Mouse (Mus musculus): ENCODE measurements around the gene Tmod1. TPM values are rescaled to one million over a fixed set of nuclear protein-coding genes. Genes with fewer than 3 reads are reported as not detected.
A peak's percentile ranks its signal among the peaks of the same experiment; 100 is the strongest.

Tmod1 gene
- polyA plus RNA-seq, 1 experiment: 36.6 TPM

GRCm38 (mm10) chr4:46039899-46040298 is 1.2 kb downstream of the Tmod1 start:
- Histone ChIP-seq H3K79me2 (ENCODE audit: control insufficient read depth, insufficient read depth) (no peaks in the 10 kb centered on the region), H3ac (ENCODE audit: control insufficient read depth, insufficient read length) (no peak overlapping the region), H3K4me3 (peak overlapping the region; percentile 25), H3K36me3 (ENCODE audit: control insufficient read depth, insufficient read depth) (no peaks in the 10 kb centered on the region), H3K27me3 (ENCODE audit: control insufficient read depth, insufficient read depth, insufficient read length) (no peaks in the 10 kb centered on the region), H3K4me2 (ENCODE audit: low read depth) (peak overlapping the region; percentile 73)
- TF ChIP-seq POLR2AphosphoS2 (IDR thresholded peaks at IDR 0.05; ENCODE audit: insufficient read length, low read depth) (no peak), TCF3 (IDR thresholded peaks at IDR 0.05; ENCODE audit: insufficient read length, low read depth) (no peak), MAX (IDR thresholded peaks at IDR 0.05; ENCODE audit: low read depth) (no peak), MYOG (IDR thresholded peaks at IDR 0.05; ENCODE audit: control insufficient read depth in 1 of 3, insufficient read depth in 1 of 3, insufficient read length in 2 of 3, low read depth in 2 of 3) (peak; percentile 22 to 77 (median 27)), MYOD1 (IDR thresholded peaks at IDR 0.05; ENCODE audit: control insufficient read depth in 1 of 3, insufficient read length in 2 of 3, low read depth in 2 of 3) (peak; percentile 40 to 81 (median 78)), REST (IDR thresholded peaks at IDR 0.05; ENCODE audit: insufficient read depth, insufficient read length) (no peak)

- H3ac ChIP-seq (ENCODE audit: control insufficient read depth, insufficient read length): no peak overlapping the region
- no peaks in the 10 kb centered on the region for H3K36me3 ChIP-seq (ENCODE audit: control insufficient read depth, insufficient read depth)
- peak overlapping the region; percentile 25 for H3K4me3 ChIP-seq
- peak overlapping the region; percentile 73 for H3K4me2 ChIP-seq (ENCODE audit: low read depth)
- TF ChIP-seq POLR2AphosphoS2 (IDR thresholded peaks at IDR 0.05; ENCODE audit: insufficient read length, low read depth) (no peak), MYOD1 (IDR thresholded peaks at IDR 0.05; ENCODE audit: control insufficient read depth in 1 of 3, insufficient read length in 2 of 3, low read depth in 2 of 3) (no peak), MYOG (IDR thresholded peaks at IDR 0.05; ENCODE audit: control insufficient read depth in 1 of 3, insufficient read depth in 1 of 3, insufficient read length in 2 of 3, low read depth in 2 of 3) (no peak), USF1 (IDR thresholded peaks at IDR 0.05; ENCODE audit: low read depth) (no peak), TCF3 (IDR thresholded peaks at IDR 0.05; ENCODE audit: insufficient read length, low read depth) (no peak), MAX (IDR thresholded peaks at IDR 0.05; ENCODE audit: low read depth) (no peak), SRF (IDR thresholded peaks at IDR 0.05; ENCODE audit: control insufficient read depth, insufficient read length, low read depth) (no peak)
- H3K27me3 ChIP-seq (ENCODE audit: control insufficient read depth, insufficient read depth, insufficient read length): no peaks in the 10 kb centered on the region
- no peaks in the 10 kb centered on the region for H3K79me2 ChIP-seq (ENCODE audit: control insufficient read depth, insufficient read depth)
These were observed 2.0 kb downstream of the Tmod1 start for GRCm38 (mm10) chr4:46040594-46041192.

GRCm38 (mm10) chr4:46041761-46042504 is 3.2 kb downstream of the Tmod1 start:
- no peak overlapping the region for H3ac ChIP-seq (ENCODE audit: control insufficient read depth, insufficient read length)
- TF ChIP-seq MYOD1 (IDR thresholded peaks at IDR 0.05; ENCODE audit: control insufficient read depth in 1 of 3, insufficient read length in 2 of 3, low read depth in 2 of 3) (no peak), MYOG (IDR thresholded peaks at IDR 0.05; ENCODE audit: control insufficient read depth in 1 of 3, insufficient read depth in 1 of 3, insufficient read length in 2 of 3, low read depth in 2 of 3) (no peak), POLR2A (IDR thresholded peaks at IDR 0.05; ENCODE audit: insufficient read length, low read depth) (no peak), MAX (IDR thresholded peaks at IDR 0.05; ENCODE audit: low read depth) (no peak), SRF (IDR thresholded peaks at IDR 0.05; ENCODE audit: control insufficient read depth, insufficient read length, low read depth) (no peak), CEBPB (IDR thresholded peaks at IDR 0.05; ENCODE audit: insufficient read depth, poor library complexity, severe bottlenecking) (no peak), TCF12 (IDR thresholded peaks at IDR 0.05; ENCODE audit: insufficient read depth, poor library complexity, severe bottlenecking) (no peak), TCF3 (IDR thresholded peaks at IDR 0.05; ENCODE audit: insufficient read length, low read depth) (no peak), USF1 (IDR thresholded peaks at IDR 0.05; ENCODE audit: low read depth) (no peak), POLR2AphosphoS2 (IDR thresholded peaks at IDR 0.05; ENCODE audit: insufficient read length, low read depth) (no peak), REST (IDR thresholded peaks at IDR 0.05; ENCODE audit: insufficient read depth, insufficient read length) (no peak), E2F4 (IDR thresholded peaks at IDR 0.05; ENCODE audit: insufficient read depth) (no peak)
- no peaks in the 10 kb centered on the region for H3K36me3 ChIP-seq (ENCODE audit: control insufficient read depth, insufficient read depth)
- H3K4me2 ChIP-seq (ENCODE audit: low read depth): peak overlapping the region; percentile 73
- H3K79me2 ChIP-seq (ENCODE audit: control insufficient read depth, insufficient read depth): no peaks in the 10 kb centered on the region
- H3K4me3 ChIP-seq: no peak overlapping the region
- H3K27me3 ChIP-seq (ENCODE audit: control insufficient read depth, insufficient read depth, insufficient read length): no peaks in the 10 kb centered on the region

- H3K79me2 ChIP-seq (ENCODE audit: control insufficient read depth, insufficient read depth): no peaks in the 10 kb centered on the region
- peak in 1 of 3 experiments; percentile 47 for TF ChIP-seq MYOD1 (IDR thresholded peaks at IDR 0.05; ENCODE audit: control insufficient read depth in 1 of 3, insufficient read length in 2 of 3, low read depth in 2 of 3)
- peak in 1 of 3 experiments; percentile 46 for TF ChIP-seq MYOG (IDR thresholded peaks at IDR 0.05; ENCODE audit: control insufficient read depth in 1 of 3, insufficient read depth in 1 of 3, insufficient read length in 2 of 3, low read depth in 2 of 3)
- TF ChIP-seq TCF3 (IDR thresholded peaks at IDR 0.05; ENCODE audit: insufficient read length, low read depth): no peak
- no peak overlapping the region for H3ac ChIP-seq (ENCODE audit: control insufficient read depth, insufficient read length)
- no peak overlapping the region for H3K4me3 ChIP-seq
- H3K4me2 ChIP-seq (ENCODE audit: low read depth): no peak overlapping the region
- no peaks in the 10 kb centered on the region for H3K27me3 ChIP-seq (ENCODE audit: control insufficient read depth, insufficient read depth, insufficient read length)
- no peaks in the 10 kb centered on the region for H3K36me3 ChIP-seq (ENCODE audit: control insufficient read depth, insufficient read depth)
These were observed 3.7 kb downstream of the Tmod1 start for GRCm38 (mm10) chr4:46042505-46042850.

- no peaks in the 10 kb centered on the region for H3K36me3 ChIP-seq (ENCODE audit: control insufficient read depth, insufficient read depth)
- no peak overlapping the region for H3K4me3 ChIP-seq
- H3ac ChIP-seq (ENCODE audit: control insufficient read depth, insufficient read length): no peak overlapping the region
- H3K79me2 ChIP-seq (ENCODE audit: control insufficient read depth, insufficient read depth): no peaks in the 10 kb centered on the region
- peak overlapping the region; percentile 38 for H3K4me2 ChIP-seq (ENCODE audit: low read depth)
- H3K27me3 ChIP-seq (ENCODE audit: control insufficient read depth, insufficient read depth, insufficient read length): no peaks in the 10 kb centered on the region
- TF ChIP-seq E2F4 (IDR thresholded peaks at IDR 0.05; ENCODE audit: insufficient read depth) (no peak), POLR2A (IDR thresholded peaks at IDR 0.05; ENCODE audit: insufficient read length, low read depth) (no peak), SRF (IDR thresholded peaks at IDR 0.05; ENCODE audit: control insufficient read depth, insufficient read length, low read depth) (no peak), REST (IDR thresholded peaks at IDR 0.05; ENCODE audit: insufficient read depth, insufficient read length) (no peak), MYOG (IDR thresholded peaks at IDR 0.05; ENCODE audit: control insufficient read depth in 1 of 3, insufficient read depth in 1 of 3, insufficient read length in 2 of 3, low read depth in 2 of 3) (peak in 1 of 3 experiments; percentile 51), TCF3 (IDR thresholded peaks at IDR 0.05; ENCODE audit: insufficient read length, low read depth) (no peak), TCF12 (IDR thresholded peaks at IDR 0.05; ENCODE audit: insufficient read depth, poor library complexity, severe bottlenecking) (no peak), POLR2AphosphoS2 (IDR thresholded peaks at IDR 0.05; ENCODE audit: insufficient read length, low read depth) (no peak), CEBPB (IDR thresholded peaks at IDR 0.05; ENCODE audit: insufficient read depth, poor library complexity, severe bottlenecking) (no peak), MYOD1 (IDR thresholded peaks at IDR 0.05; ENCODE audit: control insufficient read depth in 1 of 3, insufficient read length in 2 of 3, low read depth in 2 of 3) (peak; percentile 9 to 92 (median 39)), MAX (IDR thresholded peaks at IDR 0.05; ENCODE audit: low read depth) (no peak), USF1 (IDR thresholded peaks at IDR 0.05; ENCODE audit: low read depth) (no peak)
These were observed 4.6 kb downstream of the Tmod1 start for GRCm38 (mm10) chr4:46043361-46043760.

Data from myocyte (in vitro differentiated cells).